Mouse (Mus musculus) lung, postnatal 36 days (tissue): ENCODE data around the gene Tcf21.

Experiments used
- DNase-seq: peaks from one replicate; pipeline ENCODE4 v3.0.0; 2022; ENCODE audit warnings: mixed read lengths

Tcf21 gene

DNA sequence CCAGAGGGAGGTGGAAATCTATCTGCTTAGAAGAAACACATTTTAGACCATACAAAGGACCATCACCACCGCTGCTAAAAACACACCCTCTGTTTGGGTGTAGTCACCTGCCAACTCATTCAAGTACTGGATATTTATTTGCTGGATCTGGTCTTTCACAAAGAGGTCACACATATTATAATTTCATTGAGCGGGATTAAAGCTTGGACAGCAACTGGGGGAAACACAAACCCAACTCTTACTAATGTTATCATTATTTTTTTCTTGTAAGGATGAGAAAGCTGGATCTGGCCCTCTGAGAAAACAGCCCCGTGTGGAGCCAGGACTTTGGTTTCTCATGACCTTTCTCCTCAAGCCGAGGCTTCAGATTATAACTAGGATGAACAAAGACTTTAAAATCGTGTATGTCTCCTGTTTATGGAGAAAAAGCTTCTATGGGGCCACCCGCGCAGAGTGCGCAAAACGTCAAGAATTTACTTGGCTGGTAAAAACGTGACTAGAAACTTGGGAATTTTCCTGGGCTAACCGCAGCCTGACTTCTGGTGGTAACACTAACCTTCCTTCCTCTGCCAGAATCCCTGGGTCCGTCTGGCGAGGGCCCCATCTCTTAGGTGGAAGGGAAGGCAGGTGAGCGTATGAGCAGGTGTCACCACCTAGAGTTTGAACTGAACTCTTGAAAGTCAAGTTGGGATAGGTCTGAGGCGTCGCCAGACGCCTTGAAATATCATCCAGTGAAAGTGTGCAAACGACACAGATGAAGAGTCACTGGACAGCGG is 4.3 kb downstream of the Tcf21 start:
- DNase-seq: no peak

DNA sequence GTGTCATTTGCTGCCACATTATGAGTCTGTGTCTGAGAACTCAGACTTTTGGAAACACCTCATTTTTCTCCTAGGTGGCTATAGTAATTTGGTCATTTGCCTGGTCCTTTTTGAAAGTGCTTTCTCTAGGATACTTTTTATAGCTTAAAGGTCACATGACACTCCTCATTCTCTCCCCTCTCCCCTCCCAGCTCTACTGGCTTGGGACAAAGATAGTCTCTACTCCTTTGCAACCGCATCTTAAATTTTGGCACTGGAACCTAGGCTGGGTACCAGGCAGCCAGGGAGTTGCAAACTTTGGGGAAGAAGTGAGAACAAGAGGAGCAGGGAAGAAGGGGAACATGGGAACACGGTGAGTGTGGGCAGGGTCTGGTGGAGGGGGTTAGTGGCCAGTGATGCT is 5.2 kb downstream of the Tcf21 start:
- no peak for DNase-seq

GRCm38 (mm10) chr10:22814294-22814693 is 5.7 kb downstream of the Tcf21 start:
- DNase-seq: no peak

- no peak for DNase-seq
Measured at GRCm38 (mm10) chr10:22813317-22813960, 6.5 kb downstream of the Tcf21 start.

- DNase-seq: no peak
Measured at GRCm38 (mm10) chr10:22811921-22812320, 8.1 kb downstream of the Tcf21 start.

GRCm38 (mm10) chr10:22782684-22783083 is 37.3 kb downstream of the Tcf21 start:
- peak; percentile 41 for DNase-seq

GRCm38 (mm10) chr10:22781466-22781865 is 38.5 kb downstream of the Tcf21 start:
- DNase-seq: peak; percentile 38

DNA sequence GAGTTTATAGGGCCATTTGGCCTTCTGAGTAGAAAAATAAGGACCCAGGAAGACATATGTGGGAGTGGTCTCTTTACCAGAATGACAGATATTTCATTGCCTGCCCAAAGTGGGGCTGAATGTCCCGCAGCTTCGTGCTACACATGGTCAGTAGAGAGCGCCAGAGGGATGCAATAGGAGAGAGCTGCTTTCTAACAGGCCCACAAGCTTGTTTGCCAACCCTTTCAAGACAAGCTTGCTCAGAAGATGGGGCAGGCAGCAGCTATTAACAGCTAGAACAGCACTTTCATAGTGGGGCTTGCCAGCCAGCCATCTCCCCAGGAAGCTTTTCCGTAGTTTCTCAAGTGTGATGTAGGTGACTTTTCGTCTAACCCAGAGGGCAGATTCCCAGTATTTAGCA is 42.0 kb downstream of the Tcf21 start:
- DNase-seq: peak; percentile 55

DNA sequence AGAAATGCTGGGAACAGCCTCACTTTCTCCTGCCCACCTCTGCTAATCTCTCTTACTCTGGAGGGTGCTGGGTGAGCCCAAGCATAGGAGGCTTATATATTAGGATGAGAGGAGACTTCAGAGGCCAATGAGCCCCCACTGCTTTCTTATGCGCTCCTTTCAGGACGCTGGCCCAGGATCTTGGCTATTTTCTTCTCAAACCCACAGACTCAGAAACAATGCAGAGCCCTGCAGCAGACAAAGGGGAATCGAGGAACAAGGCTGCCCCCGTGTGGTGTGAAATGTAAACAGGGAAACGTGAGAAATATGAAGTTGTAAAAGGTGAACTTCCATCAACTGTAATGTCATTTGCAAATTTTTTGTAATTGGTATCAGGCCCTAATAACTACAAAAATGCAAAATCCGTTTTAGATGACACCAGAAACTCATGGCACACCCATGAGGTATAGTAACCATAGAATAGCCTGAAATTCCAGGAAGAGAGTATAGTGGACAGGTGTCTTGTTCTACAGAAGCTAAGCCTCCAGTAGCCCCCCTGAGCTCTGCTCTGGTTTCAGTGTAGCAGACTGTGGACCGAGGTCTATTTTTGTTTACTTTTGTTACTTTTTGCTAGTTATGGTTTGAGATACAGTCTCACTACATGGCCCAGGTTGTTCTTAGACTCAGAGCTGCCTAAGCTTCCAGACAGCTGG is 43.8 kb downstream of the Tcf21 start:
- DNase-seq: peak; percentile 50

DNA sequence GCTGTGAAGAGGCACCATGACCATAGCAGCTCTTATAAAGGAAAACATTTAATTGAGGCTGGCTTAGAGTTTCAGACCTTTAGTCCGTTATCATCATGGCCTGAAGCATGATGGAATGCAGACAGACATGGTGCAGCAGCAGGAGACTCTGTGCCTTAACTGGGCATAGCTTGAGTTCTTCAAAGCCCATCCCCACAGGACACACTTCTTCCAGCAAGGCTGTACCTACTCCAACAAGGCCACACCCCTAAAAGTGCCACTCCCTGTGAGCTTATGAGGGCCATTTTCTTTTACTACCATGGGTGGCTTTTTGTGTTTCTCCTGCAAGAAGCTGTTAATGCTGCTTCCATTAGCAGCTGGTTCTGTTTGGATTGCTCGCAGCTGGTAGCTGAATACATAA is 44.5 kb downstream of the Tcf21 start:
- no peak for DNase-seq

DNA sequence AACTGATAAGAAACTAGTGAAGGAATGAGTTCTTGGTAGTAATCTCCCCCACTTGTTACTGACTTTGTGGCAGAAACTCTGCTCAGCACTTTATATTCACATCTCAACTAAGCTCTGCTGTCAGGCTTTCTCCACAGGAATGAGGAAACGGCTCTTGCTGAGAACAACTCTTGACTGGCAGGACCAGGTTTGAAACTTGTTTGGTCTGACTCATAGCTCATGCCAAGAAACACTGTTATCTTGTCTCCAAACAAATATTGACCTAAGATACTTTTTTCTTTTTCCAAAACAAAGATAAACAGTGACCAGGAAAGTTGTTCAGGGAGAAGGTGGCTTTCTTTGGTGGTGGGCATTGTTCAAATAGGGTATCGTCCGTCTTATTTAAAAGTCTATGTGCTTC is 45.3 kb downstream of the Tcf21 start:
- DNase-seq: peak; percentile 24
